18 mouse cellular contexts compared by ENCODE assay signal in genomic region chr5:66492563-66492960, GRCm38 (mm10).
DNase-seq lines count a peak whose midpoint lies in the region; ATAC-seq lines count a peak whose summit lies in the region.
"Had no signal": no experiment of that assay in that cellular context is flagged by ENCODE, and none has a peak within 500 bp of the region (broad histone marks: within the 10 kb centered on the region; RNA-seq: fewer than 3 reads in every experiment).

No protein-coding gene starts in this region.

- 58% methylated on average over 4 of the region's 4 CpGs for WGBS in lung, embryonic 15.5 days
- WGBS in forebrain, embryonic 15.5 days: 55% methylated on average over 4 of the region's 4 CpGs
- 61% methylated on average over 4 of the region's 4 CpGs for WGBS in hindbrain, embryonic 15.5 days
- WGBS in midbrain, embryonic 16.5 days: 55% methylated on average over 4 of the region's 4 CpGs
- 82% methylated on average over 4 of the region's 4 CpGs for WGBS in liver, embryonic 11.5 days

- H3K4me3 ChIP-seq in lung, embryonic 15.5 days: no peak overlapping the region
- H3K4me3 ChIP-seq in forebrain, embryonic 15.5 days: no peak overlapping the region
- no peak overlapping the region for H3K4me3 ChIP-seq in hindbrain, embryonic 15.5 days
- no peak overlapping the region for H3K4me3 ChIP-seq in midbrain, embryonic 16.5 days (ENCODE audit: low read depth, low read length)
- H3K4me3 ChIP-seq in liver, embryonic 11.5 days (ENCODE audit: low read depth, low read length): no peak overlapping the region
- H3K4me3 ChIP-seq: heart, embryonic 13.5 days; kidney, embryonic 15.5 days; liver, embryonic 15.5 days; stomach, embryonic 15.5 days had no signal

- H3K4me1 ChIP-seq in lung, embryonic 15.5 days: peaks cover 41% of the 10 kb centered on the region
- peaks cover 12% of the 10 kb centered on the region for H3K4me1 ChIP-seq in forebrain, embryonic 15.5 days
- peaks cover 33% of the 10 kb centered on the region for H3K4me1 ChIP-seq in hindbrain, embryonic 15.5 days (replicated peaks)
- peaks cover 14% of the 10 kb centered on the region for H3K4me1 ChIP-seq in midbrain, embryonic 16.5 days (ENCODE audit: control insufficient read depth, insufficient read depth, low read length)
- H3K4me1 ChIP-seq in liver, embryonic 11.5 days (replicated peaks; ENCODE audit: control insufficient read depth, insufficient read depth, low read length): peaks cover 4% of the 10 kb centered on the region; the same call in 1 of the 2 replicates
- H3K4me1 ChIP-seq: stomach, embryonic 15.5 days had no signal

- no peak overlapping the region for H3K9ac ChIP-seq in lung, embryonic 15.5 days
- H3K9ac ChIP-seq in forebrain, embryonic 15.5 days (replicated peaks): no peak overlapping the region
- H3K9ac ChIP-seq in hindbrain, embryonic 15.5 days: no peak overlapping the region
- no peak overlapping the region for H3K9ac ChIP-seq in midbrain, embryonic 16.5 days (ENCODE audit: low read depth, low read length)
- no peak overlapping the region for H3K9ac ChIP-seq in liver, embryonic 11.5 days (ENCODE audit: low read depth, low read length)
- H3K9ac ChIP-seq: heart, embryonic 13.5 days; kidney, embryonic 15.5 days; liver, embryonic 15.5 days; stomach, embryonic 15.5 days had no signal

- no peaks in the 10 kb centered on the region for H3K27me3 ChIP-seq in lung, embryonic 15.5 days
- H3K27me3 ChIP-seq in forebrain, embryonic 15.5 days: no peaks in the 10 kb centered on the region
- H3K27me3 ChIP-seq in hindbrain, embryonic 15.5 days: no peaks in the 10 kb centered on the region
- H3K27me3 ChIP-seq in midbrain, embryonic 16.5 days (ENCODE audit: control insufficient read depth, insufficient read depth, low read depth, low read length): no peaks in the 10 kb centered on the region
- no peaks in the 10 kb centered on the region for H3K27me3 ChIP-seq in liver, embryonic 11.5 days (replicated peaks; ENCODE audit: control insufficient read depth, insufficient read depth, low read length)
- H3K27me3 ChIP-seq: heart, embryonic 13.5 days; liver, embryonic 15.5 days; stomach, embryonic 15.5 days had no signal

- no peaks in the 10 kb centered on the region for H3K36me3 ChIP-seq in lung, embryonic 15.5 days
- H3K36me3 ChIP-seq in forebrain, embryonic 15.5 days: no peaks in the 10 kb centered on the region
- no peaks in the 10 kb centered on the region for H3K36me3 ChIP-seq in hindbrain, embryonic 15.5 days
- H3K36me3 ChIP-seq in midbrain, embryonic 16.5 days (ENCODE audit: control insufficient read depth, insufficient read depth, low read length): no peaks in the 10 kb centered on the region
- no peaks in the 10 kb centered on the region for H3K36me3 ChIP-seq in liver, embryonic 11.5 days (ENCODE audit: control insufficient read depth, insufficient read depth, low read length)
- H3K36me3 ChIP-seq: heart, embryonic 13.5 days; liver, embryonic 15.5 days; stomach, embryonic 15.5 days had no signal

- intact Hi-C loops in heart, postnatal 25 days (cut with DNase I): no loop called here

- no peaks in the 10 kb centered on the region for H3K9me3 ChIP-seq in lung, embryonic 15.5 days
- H3K9me3 ChIP-seq in forebrain, embryonic 15.5 days: no peaks in the 10 kb centered on the region
- no peaks in the 10 kb centered on the region for H3K9me3 ChIP-seq in hindbrain, embryonic 15.5 days
- H3K9me3 ChIP-seq in midbrain, embryonic 16.5 days (replicated peaks; ENCODE audit: control insufficient read depth, low read length, poor library complexity, severe bottlenecking): no peaks in the 10 kb centered on the region
- no peaks in the 10 kb centered on the region for H3K9me3 ChIP-seq in liver, embryonic 11.5 days (ENCODE audit: control insufficient read depth, low read length)
- H3K9me3 ChIP-seq: heart, embryonic 13.5 days; kidney, embryonic 15.5 days; liver, embryonic 15.5 days; stomach, embryonic 15.5 days had no signal

- peak overlapping the region; percentile 27; the same call in 1 of the 2 replicates for H3K27ac ChIP-seq in lung, embryonic 15.5 days
- H3K27ac ChIP-seq in forebrain, embryonic 15.5 days (replicated peaks): peak overlapping the region; percentile 62
- peak overlapping the region; percentile 46 for H3K27ac ChIP-seq in hindbrain, embryonic 15.5 days (replicated peaks)
- peak overlapping the region; percentile 0; the same call in 1 of the 2 replicates for H3K27ac ChIP-seq in midbrain, embryonic 16.5 days (ENCODE audit: low read length)
- no peak overlapping the region for H3K27ac ChIP-seq in liver, embryonic 11.5 days (ENCODE audit: low read depth, low read length)
- H3K27ac ChIP-seq: heart, embryonic 13.5 days; kidney, embryonic 15.5 days; liver, embryonic 15.5 days; stomach, embryonic 15.5 days had no signal

- no peak for ATAC-seq in lung, embryonic 15.5 days (ENCODE audit: borderline replicate concordance, extremely low read depth, low FRiP score, low TSS enrichment)
- peak; percentile 62 for ATAC-seq in forebrain, embryonic 15.5 days (replicated peaks)
- no peak for ATAC-seq in hindbrain, embryonic 15.5 days (ENCODE audit: low FRiP score, low read depth)
- 0 out of 2 replicates have a peak, but pooled peaks have one; percentile 12 for ATAC-seq in midbrain, embryonic 16.5 days
- ATAC-seq in liver, embryonic 11.5 days (replicated peaks; ENCODE audit: low FRiP score): no peak
- ATAC-seq: lung, postnatal 0 days had no signal

- no peak for DNase-seq in lung, postnatal 25 days (ENCODE audit: low spot score)
- no peak for DNase-seq in liver, embryonic 11.5 days (ENCODE audit: low spot score)
- no peak for DNase-seq in testis, postnatal 10 days (ENCODE audit: low spot score)
- DNase-seq in heart, postnatal 25 days (ENCODE audit: low spot score): no peak
- DNase-seq: cerebellum, adult 2 months; gastrocnemius, postnatal 14 days; heart, adult 18-20 months; heart, postnatal 36 days; right cerebral cortex, postnatal 14 days had no signal

- H3K4me2 ChIP-seq in lung, embryonic 15.5 days: no peak overlapping the region
- H3K4me2 ChIP-seq in forebrain, embryonic 15.5 days (replicated peaks): no peak overlapping the region
- H3K4me2 ChIP-seq in hindbrain, embryonic 15.5 days: no peak overlapping the region
- no peak overlapping the region for H3K4me2 ChIP-seq in midbrain, embryonic 16.5 days (ENCODE audit: low read length)
- no peak overlapping the region for H3K4me2 ChIP-seq in liver, embryonic 11.5 days
- H3K4me2 ChIP-seq: heart, embryonic 13.5 days; kidney, embryonic 15.5 days; liver, embryonic 15.5 days; stomach, embryonic 15.5 days had no signal

Comparison
In these comparisons a context has a peak if more than half of its experiments do, and no peak if none do; other contexts are left out.
1. ATAC-seq: peak in forebrain, embryonic 15.5 days (single experiment) and midbrain, embryonic 16.5 days (single experiment); none in lung, embryonic 15.5 days (single experiment), hindbrain, embryonic 15.5 days (single experiment) and liver, embryonic 11.5 days (single experiment).